Mouse (Mus musculus) heart, postnatal 14 days (tissue): Measurements from ENCODE around the gene Grm6. TPM values are rescaled to one million over a fixed set of nuclear protein-coding genes. Genes with fewer than 3 reads are reported as not detected.

Experiments used
- DNase-seq, 2 experiments: peaks; one replicate each; pipeline ENCODE4 v3.0.0; 2021 to 2022
- intact Hi-C: fragments of 180-260 bp; cut with DNase I; formaldehyde crosslinking; loops from one replicate; pipeline ENCODE4 v1.15.1; 2025
- long read RNA-seq, 2 experiments: library from polyadenylated mRNA; stranded (forward); transcript quantifications; one replicate each; pipeline ENCODE4 v2.0.0; 2021
- total RNA-seq, 2 experiments: library from RNA; stranded (reverse); gene quantifications; 2 replicates each; pipeline ENCODE4 v1.2.3; 2021

Grm6 gene
- total RNA-seq, result not detected
- long read RNA-seq, experiment 1, result 0 reads
- long read RNA-seq, experiment 2, result 0 reads

DNA sequence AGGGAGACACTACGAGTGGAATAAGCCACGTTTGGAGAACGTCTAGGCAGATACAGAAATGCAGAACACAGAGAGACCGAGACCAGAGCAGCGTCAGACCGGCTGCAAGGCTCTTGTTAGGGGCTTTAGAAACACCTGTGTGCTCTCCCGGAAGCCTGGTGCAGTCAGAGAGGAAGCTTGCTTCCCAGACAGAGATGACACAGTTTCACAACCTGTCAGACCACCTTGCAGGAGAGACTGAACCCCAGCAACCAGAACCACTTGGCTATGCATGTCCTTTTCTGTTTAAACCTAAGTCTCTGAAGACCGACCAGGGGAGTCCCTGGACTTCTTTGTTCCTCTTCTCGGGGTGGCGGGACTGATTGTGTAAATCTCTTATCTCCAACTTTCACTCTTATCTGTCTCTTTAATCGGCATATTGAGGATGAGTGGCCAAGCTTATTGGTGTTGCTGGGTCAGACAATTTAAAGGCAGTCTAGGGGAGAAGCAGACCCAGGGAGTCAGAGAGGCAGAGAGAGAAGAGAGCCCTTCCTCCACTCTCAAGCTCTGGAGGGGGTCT, at the start of gene Grm6:
Gene Grm6 (plus strand): TSS at position 509 of the 559 bp plus-strand sequence.
- DNase-seq, result no peak
- intact Hi-C loops, result no loop called here

DNA sequence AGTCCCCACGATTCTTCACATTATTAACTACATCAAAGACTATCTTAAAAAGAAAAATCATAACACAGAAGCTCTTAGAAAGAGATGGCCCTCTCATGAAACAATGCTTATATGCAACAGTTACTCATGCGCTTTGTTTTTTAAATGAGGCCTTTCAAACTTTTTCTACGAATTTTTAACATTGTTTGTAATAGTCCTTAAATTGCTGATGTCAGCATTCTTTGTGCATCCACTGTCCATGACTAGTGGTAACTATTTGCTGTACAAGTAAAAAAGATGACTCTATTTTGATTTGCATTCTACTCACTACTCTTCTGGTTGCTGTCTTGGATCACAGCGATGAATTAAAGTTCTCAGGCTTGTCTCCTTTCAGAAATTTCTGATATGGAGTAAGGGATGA, 36.3 kb upstream of the Grm6 start:
- DNase-seq, result no peak
- intact Hi-C loops, result no loop called here

DNA sequence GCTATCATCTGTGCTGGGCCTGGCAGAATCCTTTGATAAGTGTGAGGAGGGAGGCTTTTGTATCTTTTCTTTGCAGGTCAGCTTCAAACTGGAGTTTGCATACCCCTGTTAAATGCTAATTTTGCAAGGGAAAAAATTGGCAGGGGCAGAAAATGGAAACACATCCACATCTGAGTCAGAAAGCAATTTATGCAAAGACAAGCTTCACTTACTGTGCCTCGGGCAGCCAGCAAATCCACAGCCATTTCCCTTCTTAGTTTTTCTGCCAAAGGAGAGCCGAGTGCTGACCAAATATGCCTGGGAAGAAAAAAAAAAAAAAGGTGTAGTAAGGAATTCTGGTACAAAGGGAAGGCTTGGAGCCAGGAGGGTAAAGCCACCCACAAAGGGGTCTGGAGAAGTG, 24.3 kb upstream of the Grm6 start:
- intact Hi-C loops, result loop anchor here (10.0 kb wide), 1 partner anchor 229 kb away; the partner anchor contains the start of gene Zfp354a
- DNase-seq, result no peak

DNA sequence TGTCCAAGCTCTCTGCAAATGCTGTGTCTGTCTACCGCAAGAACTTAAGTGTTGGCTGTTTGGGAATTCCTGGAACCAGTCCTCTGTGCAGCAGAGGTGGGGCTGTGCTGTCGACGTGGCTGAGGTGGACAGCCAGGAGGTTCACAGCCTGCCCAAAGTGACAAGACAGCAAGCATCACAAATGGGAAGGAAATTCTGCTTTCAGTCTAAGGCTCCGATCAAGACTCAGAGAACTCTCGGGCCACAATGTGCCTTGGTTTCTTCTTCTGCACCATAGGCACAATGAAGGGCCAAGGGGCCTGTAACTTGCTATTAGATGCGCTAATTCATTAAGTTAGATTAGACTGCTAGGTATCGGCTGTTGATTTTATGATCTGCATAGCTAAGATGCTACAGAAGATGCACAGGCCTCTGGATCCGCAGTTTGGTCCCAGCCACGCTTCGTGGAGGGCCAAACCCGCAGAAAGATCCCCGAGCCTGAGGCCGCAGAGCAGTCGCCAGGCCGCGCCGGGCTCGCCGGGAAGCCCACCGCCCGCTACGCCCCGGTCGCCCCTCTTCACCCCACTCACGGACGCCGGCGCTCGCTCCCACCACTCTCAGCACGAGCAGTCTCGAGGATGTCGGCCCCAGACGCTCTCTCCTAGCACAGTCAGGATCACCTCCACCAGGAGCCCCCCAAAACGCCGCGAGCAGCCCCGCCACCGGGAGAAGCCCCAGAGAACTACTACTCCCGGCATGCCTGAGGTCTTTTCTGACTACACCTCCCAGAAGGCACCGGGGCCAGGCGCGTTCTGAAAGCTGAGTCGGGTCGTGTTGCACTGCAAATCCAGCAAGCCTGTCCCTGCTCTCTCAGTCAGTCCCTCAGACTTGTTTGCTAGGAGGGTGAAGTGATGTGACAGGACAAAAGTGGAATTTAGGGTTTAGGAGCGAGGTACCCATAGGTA, 23.2 kb upstream of the Grm6 start, which contains the start of gene Zfp354c:
Gene Zfp354c (minus strand): TSS at position 715 of the 944 bp plus-strand sequence.
- peak; percentile 80 to 84 for DNase-seq
- intact Hi-C loops, result loop anchor here (10.0 kb wide), 1 partner anchor 228 kb away; the partner anchor contains the start of gene Zfp354a

DNA sequence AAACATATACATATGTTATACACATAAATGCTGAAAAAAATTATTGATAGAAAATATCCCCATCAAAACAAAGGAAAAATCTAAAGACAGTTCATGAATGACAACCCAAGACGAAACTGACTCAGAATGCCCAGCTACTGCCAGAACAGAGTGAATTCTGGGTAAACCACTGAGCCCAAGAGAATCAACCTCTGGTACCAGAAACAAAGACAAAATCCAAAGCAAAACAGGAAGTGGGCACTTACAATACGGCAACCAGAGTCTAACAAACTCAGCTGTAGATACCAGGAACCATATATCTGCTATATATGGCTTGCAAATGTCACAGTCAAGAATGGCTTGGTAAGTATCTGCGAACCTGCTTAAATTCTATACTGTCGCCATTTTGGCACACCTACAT, 14.8 kb upstream of the Grm6 start:
- no peak for DNase-seq
- intact Hi-C loops, result no loop called here

DNA sequence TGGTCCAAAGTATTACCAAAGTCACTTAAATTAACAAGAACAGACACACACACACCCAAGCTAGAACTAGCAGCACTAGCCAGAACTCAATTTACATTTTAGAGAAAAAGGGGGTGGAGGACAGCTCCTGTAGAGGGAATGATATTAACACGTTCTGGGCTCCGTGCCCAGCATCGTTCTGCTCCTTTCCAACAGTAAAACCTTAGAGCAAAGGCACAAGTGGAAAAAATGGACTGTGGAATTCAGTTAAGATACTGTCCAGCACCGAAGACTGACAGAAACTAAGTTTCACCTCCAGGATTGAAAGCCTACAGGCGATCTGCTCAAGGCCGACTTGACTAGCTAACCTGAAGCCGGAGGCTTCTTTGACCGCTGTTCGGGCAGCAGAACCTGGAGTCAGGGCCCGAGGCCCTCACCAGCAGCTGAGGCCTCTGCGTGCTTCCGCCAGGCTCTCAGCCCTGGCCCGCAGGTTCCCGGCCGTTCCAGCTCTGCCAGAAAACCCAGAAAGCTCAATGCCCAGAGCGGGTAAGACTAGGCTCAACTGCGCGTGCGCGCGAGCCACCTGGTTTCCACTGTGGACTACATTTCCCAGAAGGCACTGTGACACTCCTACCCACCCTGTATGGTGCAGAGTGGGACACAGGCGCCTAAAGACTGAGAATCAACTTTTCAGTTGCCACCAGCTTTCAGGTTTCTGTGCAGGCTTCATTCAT, 9.3 kb upstream of the Grm6 start, which contains the start of gene Zfp879:
Gene Zfp879 (minus strand): TSS at position 530 of the 713 bp plus-strand sequence.
- intact Hi-C loops, result no loop called here
- peak; percentile 86 to 87 for DNase-seq

DNA sequence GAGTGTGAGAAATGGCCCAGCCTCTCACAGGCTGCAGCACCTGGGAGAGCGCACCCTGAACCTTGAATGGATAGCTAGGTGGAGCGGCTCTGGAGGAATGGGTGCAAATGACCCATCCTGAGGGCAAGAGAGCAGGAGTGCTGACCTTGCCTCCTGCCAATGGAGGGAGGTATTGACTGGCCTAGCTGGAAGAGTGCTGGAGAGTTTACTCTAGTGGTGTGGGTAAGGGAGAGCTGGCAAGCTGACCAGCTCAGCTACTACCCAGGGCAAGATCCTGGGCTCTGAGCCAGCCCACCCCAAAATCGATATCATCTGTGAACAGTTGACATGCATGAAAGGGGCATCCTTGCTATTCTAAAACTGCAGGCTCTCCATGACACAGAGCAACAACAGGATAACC, 4.5 kb upstream of the Grm6 start:
- no peak for DNase-seq
- intact Hi-C loops, result no loop called here

DNA sequence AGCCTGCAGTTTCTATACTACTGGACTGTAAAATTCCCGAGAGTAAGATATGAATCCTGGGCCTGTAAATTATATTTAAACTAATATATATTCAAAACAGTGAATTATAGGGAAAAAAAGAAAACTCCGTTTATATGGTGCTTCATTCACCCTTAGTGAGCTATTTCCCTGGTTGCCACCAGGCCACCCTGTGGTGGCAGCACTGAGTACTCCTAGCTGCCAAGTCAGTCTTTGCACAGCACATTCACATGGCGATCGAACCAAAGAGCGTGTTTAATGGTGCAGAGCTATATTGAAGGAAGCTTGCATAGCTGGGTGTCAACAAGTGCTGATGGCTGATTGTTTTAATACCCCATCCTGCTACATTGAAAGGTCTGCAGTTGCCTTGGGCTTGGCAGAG, 3.4 kb upstream of the Grm6 start:
- intact Hi-C loops, result no loop called here
- no peak for DNase-seq

DNA sequence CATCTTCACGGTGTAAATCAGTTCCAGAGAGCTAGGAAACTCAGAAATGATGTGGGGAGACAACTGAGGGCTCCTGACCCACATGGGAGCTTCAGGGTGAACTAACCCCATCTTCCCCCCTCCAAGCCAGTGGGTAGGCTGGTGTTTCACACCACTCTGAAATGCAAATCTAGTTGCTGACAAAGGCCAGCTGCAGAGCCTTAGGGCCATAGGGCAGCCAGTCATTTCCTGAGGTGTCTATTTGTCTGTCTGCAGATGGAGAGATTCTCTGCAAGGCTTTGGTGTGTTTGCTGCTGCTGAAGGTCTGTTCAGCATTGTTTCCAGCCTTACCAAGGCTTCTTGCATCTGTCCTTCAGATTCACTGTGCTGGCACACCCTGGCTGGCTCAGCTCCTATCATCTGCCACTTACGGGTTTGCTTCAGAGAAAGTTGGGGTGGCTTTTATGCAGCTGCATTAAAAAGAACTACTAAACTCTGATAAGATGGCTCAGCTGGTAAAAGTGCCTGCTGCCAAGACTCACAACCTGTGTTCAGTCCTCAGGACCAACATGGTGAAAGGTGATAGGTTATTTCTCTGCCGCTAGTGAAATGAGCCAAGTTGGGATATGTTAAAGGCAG, 1.9 kb upstream of the Grm6 start:
- DNase-seq, result no peak
- intact Hi-C loops, result no loop called here

DNA sequence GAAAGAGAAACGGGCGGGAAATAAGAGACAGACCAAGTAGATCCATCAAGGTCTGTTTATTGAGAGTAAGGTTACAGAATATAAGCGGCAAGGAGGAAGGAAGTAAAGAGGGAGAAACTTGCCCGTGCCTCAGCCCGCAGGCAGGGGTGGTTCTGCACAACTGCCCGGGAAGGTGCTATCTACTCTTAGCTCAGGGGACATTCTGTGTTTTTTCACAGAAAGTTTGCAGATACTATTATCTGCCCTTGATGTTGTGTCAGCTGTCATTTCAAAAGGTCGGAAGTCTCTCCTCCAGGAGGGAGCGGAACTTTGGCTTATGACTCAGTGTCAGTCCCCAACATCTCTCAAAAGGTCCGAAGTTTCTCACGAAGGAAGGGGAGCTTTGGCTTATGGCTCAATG, 1.2 kb upstream of the Grm6 start:
- DNase-seq, result no peak
- intact Hi-C loops, result no loop called here

DNA sequence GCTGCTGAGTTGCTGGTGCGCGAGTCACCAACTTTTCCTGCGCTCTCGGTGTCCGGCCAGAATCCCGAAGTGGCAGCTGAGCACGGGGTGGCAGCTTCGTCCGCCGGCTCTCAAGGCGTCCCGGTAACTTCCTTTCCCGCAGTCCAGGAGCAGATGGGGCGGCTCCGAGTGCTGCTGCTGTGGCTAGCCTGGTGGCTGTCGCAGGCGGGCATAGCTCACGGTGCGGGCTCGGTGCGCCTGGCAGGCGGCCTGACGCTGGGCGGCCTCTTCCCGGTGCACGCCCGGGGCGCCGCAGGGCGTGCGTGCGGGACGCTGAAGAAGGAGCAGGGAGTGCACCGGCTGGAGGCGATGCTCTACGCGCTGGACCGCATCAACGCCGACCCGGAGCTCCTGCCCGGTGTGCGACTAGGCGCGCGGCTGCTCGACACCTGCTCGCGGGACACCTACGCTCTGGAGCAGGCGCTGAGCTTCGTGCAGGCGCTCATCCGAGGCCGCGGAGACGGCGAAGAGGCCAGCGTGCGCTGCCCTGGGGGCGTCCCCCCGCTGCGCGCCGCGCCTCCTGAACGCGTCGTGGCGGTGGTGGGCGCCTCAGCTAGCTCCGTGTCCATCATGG, 610 bp downstream of the Grm6 start:
- intact Hi-C loops, result no loop called here
- DNase-seq, result peak; percentile 5 to 6

DNA sequence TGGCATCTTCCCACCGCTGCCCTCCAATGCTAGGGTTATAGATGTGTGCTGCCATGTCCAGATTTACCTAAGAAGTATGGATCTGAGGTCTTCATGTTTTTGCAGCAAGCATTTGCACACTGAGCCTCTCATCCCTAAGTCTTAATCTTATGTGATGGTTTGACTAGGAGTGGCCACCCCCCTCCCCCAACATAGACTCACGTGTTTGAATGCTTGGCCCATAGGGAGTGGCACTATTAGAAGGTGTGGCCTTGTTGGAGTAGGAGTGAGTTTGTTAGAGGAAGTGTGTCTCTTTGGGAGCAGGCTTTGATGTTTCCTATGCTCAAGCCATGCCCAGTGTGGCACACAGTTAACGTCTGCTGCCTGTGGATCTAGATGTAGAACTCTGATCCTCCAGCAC, 28.2 kb downstream of the Grm6 start:
- DNase-seq, result no peak
- intact Hi-C loops, result no loop called here

DNA sequence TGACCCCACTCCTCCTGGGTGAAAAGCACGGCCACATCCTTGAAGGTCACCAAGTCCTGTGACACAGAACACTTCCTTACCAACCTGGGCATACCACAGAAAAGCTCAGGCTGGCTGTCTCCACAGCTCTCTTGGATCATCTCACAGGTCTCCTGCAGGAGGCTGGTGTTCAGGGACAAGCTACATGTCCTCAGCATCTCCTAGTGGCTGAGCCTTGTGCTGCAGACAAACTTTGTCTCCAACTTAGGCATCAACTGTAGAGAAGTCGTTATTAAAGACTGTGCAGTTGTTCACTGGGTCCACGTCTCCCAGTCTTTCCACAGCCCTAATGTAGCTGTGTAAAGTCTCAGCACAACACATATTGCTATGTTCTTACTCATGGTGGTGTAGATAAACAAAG, 33.3 kb downstream of the Grm6 start:
- DNase-seq, result no peak
- intact Hi-C loops, result no loop called here

DNA sequence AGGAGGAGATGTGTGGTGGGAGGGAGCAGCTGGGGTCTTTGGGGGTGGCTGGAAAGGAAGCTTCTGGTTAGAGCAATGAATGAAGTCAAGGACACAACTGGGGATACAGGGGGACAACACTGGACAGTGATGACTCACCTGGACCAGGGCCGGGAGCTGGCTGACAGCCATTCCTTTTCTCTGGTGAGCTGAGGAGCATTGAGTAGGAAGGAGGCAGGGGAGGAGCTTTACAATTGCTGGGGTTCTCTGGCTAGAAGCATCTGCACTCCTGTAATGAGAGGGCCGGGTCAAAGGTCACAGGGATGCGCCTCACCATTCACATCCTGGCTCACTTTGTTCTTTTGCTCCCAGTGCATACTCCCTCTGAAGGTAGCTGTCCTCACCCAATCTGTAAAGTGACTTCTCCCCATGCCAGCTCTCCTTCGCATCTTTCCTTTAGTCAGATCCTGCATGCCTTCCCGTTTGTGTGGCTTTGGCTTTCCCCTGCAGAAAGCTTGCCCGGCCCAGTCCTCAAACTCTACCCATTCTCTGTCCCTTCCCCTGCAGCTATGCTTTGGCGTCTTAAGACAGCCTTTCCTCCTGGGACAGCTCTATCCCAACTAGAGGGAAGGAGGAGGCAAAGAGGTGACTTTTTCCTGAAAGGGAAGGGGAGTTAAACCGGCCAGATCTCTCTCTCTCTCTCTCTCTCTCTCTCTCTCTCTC, 35.9 kb downstream of the Grm6 start:
- DNase-seq, result peak in 1 of 2 experiments; percentile 14
- intact Hi-C loops, result no loop called here

DNA sequence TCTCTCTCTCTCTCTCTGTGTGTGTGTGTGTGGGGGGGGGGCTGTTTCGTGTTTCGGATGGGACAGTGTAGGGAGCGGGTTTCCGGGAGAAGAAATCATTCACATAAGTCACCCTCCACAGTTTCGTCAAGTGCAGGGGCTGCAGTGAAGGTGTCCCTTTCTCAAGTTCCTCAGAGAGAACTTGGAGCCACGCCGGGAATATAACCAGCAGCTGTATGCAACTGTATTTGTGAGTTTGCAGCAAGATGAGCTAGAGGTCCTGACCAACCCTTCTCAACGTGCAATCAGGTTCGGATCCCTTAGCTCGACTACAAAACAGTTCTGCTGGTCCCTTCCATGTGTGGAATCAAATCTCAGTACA, 36.4 kb downstream of the Grm6 start:
- intact Hi-C loops, result no loop called here
- peak in 1 of 2 experiments; percentile 21 for DNase-seq

DNA sequence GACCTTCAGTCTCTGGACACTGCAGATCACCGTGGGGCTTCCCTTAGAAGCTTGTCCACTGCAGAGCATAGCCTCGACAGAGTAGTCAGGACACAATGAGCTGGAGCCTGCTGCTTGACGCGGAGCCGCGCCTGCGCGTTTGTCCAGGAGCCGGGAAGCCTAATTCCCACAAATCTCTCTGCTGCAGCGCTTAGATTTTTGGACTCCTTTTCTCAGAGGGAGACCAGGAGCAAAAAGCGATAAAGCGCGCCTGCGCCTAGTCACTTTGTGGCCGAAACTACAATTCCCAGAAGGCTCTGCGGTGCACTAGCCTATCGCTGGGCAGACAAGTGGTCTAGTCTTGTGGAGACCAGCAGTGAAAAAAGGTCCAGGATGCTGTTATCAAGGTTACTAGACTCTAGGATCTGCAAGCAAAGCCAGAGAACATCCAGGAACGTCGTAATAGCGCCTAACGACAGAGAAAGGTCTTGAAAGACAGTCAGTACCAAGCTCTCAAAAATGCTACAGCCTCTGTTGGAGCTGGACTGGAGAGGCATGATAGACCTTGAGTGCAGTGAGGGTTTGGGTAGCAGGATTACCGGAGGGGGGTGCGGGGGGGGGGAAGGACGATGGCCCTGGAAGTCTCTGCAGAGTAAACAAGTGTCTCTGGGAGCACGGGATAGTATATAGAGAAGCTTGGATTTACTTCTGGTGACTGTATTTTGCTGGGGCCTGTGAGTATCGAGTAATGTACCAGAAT, 37.1 kb downstream of the Grm6 start, which contains the start of gene Zfp454:
Gene Zfp454 (minus strand): TSS at position 262 of the 739 bp plus-strand sequence.
- intact Hi-C loops, result no loop called here
- peak; percentile 85 for DNase-seq

DNA sequence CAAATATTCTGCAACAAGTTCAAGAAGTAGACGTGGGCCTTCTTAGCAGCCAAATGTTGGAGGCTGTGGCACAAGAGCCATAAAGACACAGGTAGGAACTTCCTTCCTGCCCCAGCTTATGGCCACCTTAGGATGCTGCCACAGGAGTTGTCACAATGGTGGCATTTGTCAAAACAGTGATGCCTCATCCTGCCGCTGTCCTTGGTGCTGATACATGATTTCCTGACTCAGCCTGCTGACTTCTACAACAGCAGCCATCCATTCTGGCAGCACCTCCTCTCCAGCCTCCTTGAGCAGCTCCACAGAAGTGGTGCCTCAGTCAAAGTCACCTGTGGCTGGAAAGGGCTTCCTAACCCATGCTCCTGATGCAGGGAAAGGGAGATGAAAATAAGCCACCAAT, 42.0 kb downstream of the Grm6 start:
- peak in 1 of 2 experiments; percentile 4 for DNase-seq
- intact Hi-C loops, result no loop called here

DNA sequence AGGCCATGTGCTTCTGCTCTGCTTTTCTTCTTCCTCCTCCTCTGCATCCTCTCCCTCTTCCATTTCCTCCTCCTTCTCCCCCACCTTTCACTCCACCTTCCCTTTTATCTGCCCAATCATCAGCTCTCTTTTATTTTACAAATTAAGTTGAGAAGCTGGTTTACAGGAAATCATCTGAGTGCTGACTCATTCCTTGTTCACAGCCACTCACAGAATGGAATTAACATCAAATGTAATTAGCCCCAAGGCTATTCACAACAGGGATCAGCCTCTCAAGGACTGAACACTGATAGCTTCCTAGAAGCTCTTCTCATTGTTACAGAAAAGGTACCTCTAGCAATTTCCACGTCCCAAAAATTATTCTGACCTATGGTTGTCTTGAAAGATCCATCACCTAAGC, 46.9 kb downstream of the Grm6 start:
- intact Hi-C loops, result no loop called here
- no peak for DNase-seq

DNA sequence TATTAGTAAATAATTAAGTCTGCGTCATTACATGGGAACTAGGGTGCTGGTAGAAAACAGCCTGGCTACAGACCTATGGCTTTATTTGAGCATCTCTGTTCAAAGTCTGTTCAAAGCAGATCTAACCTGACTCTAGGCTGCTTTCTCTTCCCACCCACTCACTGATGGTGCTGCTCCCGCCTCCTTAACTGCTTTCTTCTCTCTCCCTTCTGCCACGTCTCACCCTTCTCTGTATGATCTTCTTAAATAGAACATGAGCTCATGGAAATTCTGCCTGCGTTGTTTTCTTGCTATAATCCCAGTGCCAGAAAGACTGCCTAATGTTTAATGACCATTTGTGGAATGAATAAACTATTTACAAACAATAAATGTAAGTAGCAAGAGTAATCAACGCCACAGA, 57.7 kb downstream of the Grm6 start:
- intact Hi-C loops, result no loop called here

More for the DNA sequence above, 57.7 kb downstream of the Grm6 start:
- no peak for DNase-seq
